ENCODE assay signal across 20 mouse cellular contexts in the genomic region with DNA sequence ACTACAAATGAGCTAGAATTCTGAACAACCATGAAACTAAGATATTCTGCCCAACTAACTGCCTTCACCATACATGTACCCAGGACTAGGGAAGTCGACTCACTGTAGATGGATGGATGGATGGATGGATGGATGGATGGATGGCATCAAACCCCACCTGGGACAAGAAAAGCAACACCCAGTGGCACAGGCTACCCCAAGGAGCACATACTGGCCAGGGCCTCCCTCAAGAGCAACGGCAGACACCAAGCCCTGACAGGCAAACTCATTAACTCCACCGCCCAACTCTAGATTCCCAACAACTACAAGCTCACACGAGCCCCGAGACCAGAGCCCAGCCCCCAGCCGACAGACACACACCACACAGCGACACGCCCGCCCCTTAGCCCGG. TPM values are rescaled to one million over a fixed set of nuclear protein-coding genes. Genes with fewer than 3 reads are reported as not detected.
DNase-seq lines count a peak whose midpoint lies in the region; ATAC-seq and TF ChIP-seq lines count a peak whose summit lies in the region.
"Had no signal": no experiment of that assay in that cellular context is flagged by ENCODE, and none has a peak within 500 bp of the region (broad histone marks: within the 10 kb centered on the region; RNA-seq: fewer than 3 reads in every experiment).

No protein-coding gene starts in this region.

- H3K4me2 ChIP-seq in forebrain, postnatal 0 days (ENCODE audit: low read depth): no peak overlapping the region
- no peak overlapping the region for H3K4me2 ChIP-seq in forebrain, embryonic 16.5 days (ENCODE audit: low read length)
- H3K4me2 ChIP-seq in hindbrain, postnatal 0 days (ENCODE audit: low read depth, low read length): no peak overlapping the region
- H3K4me2 ChIP-seq in neural tube, embryonic 15.5 days: no peak overlapping the region
- H3K4me2 ChIP-seq: limb, embryonic 15.5 days; lung, embryonic 14.5 days; neural tube, embryonic 12.5 days had no signal

- H3K27me3 ChIP-seq in forebrain, postnatal 0 days (ENCODE audit: insufficient read depth, low read length): no peaks in the 10 kb centered on the region
- no peaks in the 10 kb centered on the region for H3K27me3 ChIP-seq in forebrain, embryonic 16.5 days (replicated peaks; ENCODE audit: control insufficient read depth, insufficient read depth, low read length)
- H3K27me3 ChIP-seq in hindbrain, postnatal 0 days (ENCODE audit: insufficient read depth, low read length): no peaks in the 10 kb centered on the region
- H3K27me3 ChIP-seq in hindbrain, embryonic 10.5 days (ENCODE audit: insufficient read depth, poor library complexity, severe bottlenecking): peaks cover 29% of the 10 kb centered on the region
- peaks cover 14% of the 10 kb centered on the region for H3K27me3 ChIP-seq in neural tube, embryonic 15.5 days (replicated peaks)

- WGBS in forebrain, postnatal 0 days: 33% methylated on average over 4 of the region's 10 CpGs
- WGBS in forebrain, embryonic 16.5 days: 36% methylated on average over 9 of the region's 10 CpGs
- 30% methylated on average over 8 of the region's 10 CpGs for WGBS in hindbrain, postnatal 0 days
- WGBS in hindbrain, embryonic 10.5 days: 25% methylated on average over 8 of the region's 10 CpGs
- 35% methylated on average over 10 of the region's 10 CpGs for WGBS in neural tube, embryonic 15.5 days

- no peak for DNase-seq in forebrain, postnatal 0 days
- no peak for DNase-seq in hindbrain, postnatal 0 days (ENCODE audit: low spot score)
- no peak for DNase-seq in hindbrain, embryonic 10.5 days (ENCODE audit: low spot score)
- DNase-seq in neural tube, embryonic 10.5 days (ENCODE audit: extremely low spot score, low spot score): peak; percentile 17
- DNase-seq in left cerebral cortex, postnatal 14 days (ENCODE audit: low spot score in 2 of 2): no peak
- DNase-seq: adrenal gland, postnatal 25 days; lung, embryonic 14.5 days; midbrain, embryonic 14.5 days; retina, postnatal 1 day; right cerebral cortex, postnatal 25 days had no signal

- 0 out of 2 replicates have a peak, but pooled peaks have one; percentile 12 for ATAC-seq in forebrain, postnatal 0 days
- no peak for ATAC-seq in forebrain, embryonic 16.5 days
- ATAC-seq in hindbrain, postnatal 0 days: peak; percentile 43; the same call in 1 of the 2 replicates
- ATAC-seq in neural tube, embryonic 15.5 days (ENCODE audit: low FRiP score): no peak

- intact Hi-C loops in left cerebral cortex, postnatal 14 days (cut with DNase I): no loop called here

- H3K4me1 ChIP-seq in forebrain, postnatal 0 days (ENCODE audit: insufficient read depth): no peaks in the 10 kb centered on the region
- H3K4me1 ChIP-seq in forebrain, embryonic 16.5 days (replicated peaks; ENCODE audit: control insufficient read depth, insufficient read depth, low read length): no peaks in the 10 kb centered on the region
- no peaks in the 10 kb centered on the region for H3K4me1 ChIP-seq in hindbrain, postnatal 0 days (ENCODE audit: insufficient read depth, low read length)
- 0 out of 2 replicates have a peak, but pooled peaks cover 3% of the 10 kb centered on the region for H3K4me1 ChIP-seq in hindbrain, embryonic 10.5 days (replicated peaks)
- no peaks in the 10 kb centered on the region for H3K4me1 ChIP-seq in neural tube, embryonic 15.5 days
- H3K4me1 ChIP-seq: heart, embryonic 10.5 days; limb, embryonic 15.5 days; neural tube, embryonic 12.5 days had no signal

- H3K27ac ChIP-seq in forebrain, postnatal 0 days (ENCODE audit: low read depth, low read length): no peak overlapping the region
- no peak overlapping the region for H3K27ac ChIP-seq in forebrain, embryonic 16.5 days (ENCODE audit: low read length)
- H3K27ac ChIP-seq in hindbrain, postnatal 0 days: no peak overlapping the region
- H3K27ac ChIP-seq in hindbrain, embryonic 10.5 days: no peak overlapping the region
- no peak overlapping the region for H3K27ac ChIP-seq in neural tube, embryonic 15.5 days (replicated peaks)
- H3K27ac ChIP-seq: heart, embryonic 10.5 days; kidney, postnatal 0 days; limb, embryonic 15.5 days; liver, embryonic 14.5 days; neural tube, embryonic 12.5 days had no signal

- H3K4me3 ChIP-seq in forebrain, postnatal 0 days (ENCODE audit: low read depth, low read length): no peak overlapping the region
- H3K4me3 ChIP-seq in forebrain, embryonic 16.5 days (replicated peaks; ENCODE audit: low read length): no peak overlapping the region
- no peak overlapping the region for H3K4me3 ChIP-seq in hindbrain, postnatal 0 days (ENCODE audit: low read length)
- no peak overlapping the region for H3K4me3 ChIP-seq in hindbrain, embryonic 10.5 days
- no peak overlapping the region for H3K4me3 ChIP-seq in neural tube, embryonic 15.5 days (replicated peaks)
- H3K4me3 ChIP-seq: heart, embryonic 10.5 days; limb, embryonic 15.5 days; neural tube, embryonic 12.5 days had no signal

- no peaks in the 10 kb centered on the region for H3K9me3 ChIP-seq in forebrain, postnatal 0 days (ENCODE audit: low read length)
- H3K9me3 ChIP-seq in forebrain, embryonic 16.5 days (ENCODE audit: control insufficient read depth, low read length): no peaks in the 10 kb centered on the region
- no peaks in the 10 kb centered on the region for H3K9me3 ChIP-seq in hindbrain, postnatal 0 days (ENCODE audit: low read length)
- H3K9me3 ChIP-seq in hindbrain, embryonic 10.5 days: no peaks in the 10 kb centered on the region
- H3K9me3 ChIP-seq in neural tube, embryonic 15.5 days (replicated peaks): no peaks in the 10 kb centered on the region
- H3K9me3 ChIP-seq: heart, embryonic 10.5 days; limb, embryonic 15.5 days; neural tube, embryonic 12.5 days had no signal

- no peak for TF ChIP-seq CTCF in forebrain, postnatal 0 days (IDR thresholded peaks at IDR 0.05; ENCODE audit: low read depth)
- no peak for TF ChIP-seq CTCF in hindbrain, postnatal 0 days (IDR thresholded peaks at IDR 0.05; ENCODE audit: low read depth)

- H3K9ac ChIP-seq in forebrain, postnatal 0 days: no peak overlapping the region
- no peak overlapping the region for H3K9ac ChIP-seq in forebrain, embryonic 16.5 days (replicated peaks; ENCODE audit: low read depth, low read length)
- no peak overlapping the region for H3K9ac ChIP-seq in hindbrain, postnatal 0 days (replicated peaks; ENCODE audit: low read length)
- no peak overlapping the region for H3K9ac ChIP-seq in neural tube, embryonic 15.5 days (replicated peaks)
- H3K9ac ChIP-seq: limb, embryonic 15.5 days; liver, embryonic 14.5 days; lung, embryonic 14.5 days; neural tube, embryonic 12.5 days had no signal

- H3K36me3 ChIP-seq in forebrain, postnatal 0 days (ENCODE audit: insufficient read depth): peaks cover 47% of the 10 kb centered on the region
- H3K36me3 ChIP-seq in forebrain, embryonic 16.5 days (ENCODE audit: control insufficient read depth, insufficient read depth): peaks cover 22% of the 10 kb centered on the region
- H3K36me3 ChIP-seq in hindbrain, postnatal 0 days (ENCODE audit: insufficient read depth, low read length): peaks cover 41% of the 10 kb centered on the region
- H3K36me3 ChIP-seq in hindbrain, embryonic 10.5 days: peaks cover 52% of the 10 kb centered on the region
- H3K36me3 ChIP-seq in neural tube, embryonic 15.5 days: peaks cover 49% of the 10 kb centered on the region

RNA-seq across cellular contexts. Expression of gene Gas8, which starts 18.4 kb away (rescaled TPM):
- 32.7 and 33.7 TPM in 2 replicates for total RNA-seq in forebrain, postnatal 0 days (2014; rRNA removed)
- polyA plus RNA-seq in forebrain, postnatal 0 days (2015; fragmentation: Nextera tagmentation; extraction: Ambion mirVana): 46.2 and 51.9 TPM in 2 replicates
- polyA plus RNA-seq in forebrain, embryonic 16.5 days (2015; fragmentation: Nextera tagmentation; extraction: Ambion mirVana): 43.9 and 48.4 TPM in 2 replicates
- total RNA-seq in hindbrain, postnatal 0 days (2014; rRNA removed): 16.3 TPM in 2 replicates
- polyA plus RNA-seq in hindbrain, postnatal 0 days (2015; fragmentation: Nextera tagmentation; extraction: Ambion mirVana): 36.4 and 36.8 TPM in 2 replicates
- 41.9 and 43.1 TPM in 2 replicates for polyA plus RNA-seq in hindbrain, embryonic 10.5 days (2016; fragmentation: Nextera tagmentation; extraction: Ambion mirVana)
- 34.3 and 37.5 TPM in 2 replicates for polyA plus RNA-seq in neural tube, embryonic 15.5 days (2015; fragmentation: Nextera tagmentation; extraction: Ambion mirVana)
- total RNA-seq in left cerebral cortex, postnatal 14 days (2021): 10 to 100 TPM; 25.7 to 30.7 TPM

RNA-seq across cellular contexts. Expression of gene Dbndd1, which starts 21.7 kb away (rescaled TPM):
- total RNA-seq in forebrain, postnatal 0 days (2014; rRNA removed): 69.5 and 106 TPM in 2 replicates
- polyA plus RNA-seq in forebrain, postnatal 0 days (2015; fragmentation: Nextera tagmentation; extraction: Ambion mirVana): 70.8 and 74.5 TPM in 2 replicates
- 96.6 and 97.2 TPM in 2 replicates for polyA plus RNA-seq in forebrain, embryonic 16.5 days (2015; fragmentation: Nextera tagmentation; extraction: Ambion mirVana)
- total RNA-seq in hindbrain, postnatal 0 days (2014; rRNA removed): 76.0 and 95.7 TPM in 2 replicates
- polyA plus RNA-seq in hindbrain, postnatal 0 days (2015; fragmentation: Nextera tagmentation; extraction: Ambion mirVana): 51.1 and 54.2 TPM in 2 replicates
- 19.4 and 38.1 TPM in 2 replicates for polyA plus RNA-seq in hindbrain, embryonic 10.5 days (2016; fragmentation: Nextera tagmentation; extraction: Ambion mirVana)
- polyA plus RNA-seq in neural tube, embryonic 15.5 days (2015; fragmentation: Nextera tagmentation; extraction: Ambion mirVana): 67.0 and 84.1 TPM in 2 replicates
- 10 to 100 TPM; 12.4 to 12.8 TPM for total RNA-seq in left cerebral cortex, postnatal 14 days (2021)
- total RNA-seq: gastrocnemius, adult 8-10 months; hematopoietic stem cell, adult 5-6 weeks; megakaryocyte-erythroid progenitor cell, adult 5-6 weeks had no signal

RNA-seq across cellular contexts. Expression of gene Afg3l1, which starts 59.3 kb away (rescaled TPM):
- 14.7 and 20.1 TPM in 2 replicates for total RNA-seq in forebrain, postnatal 0 days (2014; rRNA removed)
- polyA plus RNA-seq in forebrain, postnatal 0 days (2015; fragmentation: Nextera tagmentation; extraction: Ambion mirVana): 32.0 and 40.7 TPM in 2 replicates
- 52.3 and 54.4 TPM in 2 replicates for polyA plus RNA-seq in forebrain, embryonic 16.5 days (2015; fragmentation: Nextera tagmentation; extraction: Ambion mirVana)
- 16.6 and 26.7 TPM in 2 replicates for total RNA-seq in hindbrain, postnatal 0 days (2014; rRNA removed)
- 45.6 and 49.6 TPM in 2 replicates for polyA plus RNA-seq in hindbrain, postnatal 0 days (2015; fragmentation: Nextera tagmentation; extraction: Ambion mirVana)
- polyA plus RNA-seq in hindbrain, embryonic 10.5 days (2016; fragmentation: Nextera tagmentation; extraction: Ambion mirVana): 54.9 and 55.3 TPM in 2 replicates
- polyA plus RNA-seq in neural tube, embryonic 15.5 days (2015; fragmentation: Nextera tagmentation; extraction: Ambion mirVana): 47.3 and 50.7 TPM in 2 replicates
- 10 to 100 TPM; 31.6 to 36.5 TPM for total RNA-seq in left cerebral cortex, postnatal 14 days (2021)

Comparison
In these comparisons a context has a peak if more than half of its experiments do, and no peak if none do; other contexts are left out.
1. ATAC-seq: peak in forebrain, postnatal 0 days (single experiment) and hindbrain, postnatal 0 days (single experiment); none in forebrain, embryonic 16.5 days (single experiment) and neural tube, embryonic 15.5 days (single experiment).